Mouse (Mus musculus): ENCODE measurements at regions not wholly inside any gene's neighbourhood (a gene's known extent, or its start where the extent isn't known, plus 50 kb on each side); places are given as distances from the start of the nearest gene placed in this dataset.

DNA sequence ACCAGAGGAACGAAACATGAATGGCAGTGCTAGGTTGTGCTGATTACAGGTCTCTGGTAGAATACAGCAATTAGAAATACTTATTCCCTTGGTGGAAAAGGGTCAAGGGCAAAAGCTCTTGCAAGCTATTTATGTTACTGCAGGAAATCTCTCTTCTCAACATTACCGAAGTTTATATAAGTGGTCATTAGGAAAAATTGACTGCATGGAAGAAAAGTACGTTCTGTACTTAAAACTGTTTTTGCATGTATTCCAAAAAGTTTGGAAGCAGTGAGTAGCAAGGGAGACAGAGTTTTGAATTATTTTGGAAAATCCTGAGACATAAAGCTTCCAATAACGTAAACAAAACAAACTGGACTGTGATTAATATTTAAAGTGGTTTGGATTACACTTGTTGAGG lies 554.6 kb upstream of the Klf6 start:
- Histone ChIP-seq H3K4me2 (no peak overlapping the region), H3K27ac (no peak overlapping the region), H3K4me1 (replicated peaks) (no peaks in the 10 kb centered on the region), H3K27me3 (no peaks in the 10 kb centered on the region), H3K9ac (no peak overlapping the region), H3K9me3 (replicated peaks) (no peaks in the 10 kb centered on the region), H3K36me3 (no peaks in the 10 kb centered on the region), H3K4me3 (replicated peaks) (no peak overlapping the region)
- ATAC-seq (ENCODE audit: low read depth) (no peak), DNase-seq (no peak)
- WGBS (ENCODE audit: insufficient replicate concordance) = 56% methylated on average over 4 of the region's 4 CpGs

GRCm38 (mm10) chr13:5313297-5313696 lies 548.0 kb upstream of the Klf6 start:
- Histone ChIP-seq H3K9me3 (replicated peaks) (no peaks in the 10 kb centered on the region), H3K4me2 (no peak overlapping the region), H3K9ac (no peak overlapping the region), H3K4me3 (replicated peaks) (no peak overlapping the region), H3K27me3 (no peaks in the 10 kb centered on the region), H3K4me1 (replicated peaks) (no peaks in the 10 kb centered on the region), H3K36me3 (no peaks in the 10 kb centered on the region), H3K27ac (no peak overlapping the region)
- 45% methylated on average over 2 of the region's 2 CpGs for WGBS (ENCODE audit: insufficient replicate concordance)
- DNase-seq (no peak), ATAC-seq (ENCODE audit: low read depth) (no peak)

DNA sequence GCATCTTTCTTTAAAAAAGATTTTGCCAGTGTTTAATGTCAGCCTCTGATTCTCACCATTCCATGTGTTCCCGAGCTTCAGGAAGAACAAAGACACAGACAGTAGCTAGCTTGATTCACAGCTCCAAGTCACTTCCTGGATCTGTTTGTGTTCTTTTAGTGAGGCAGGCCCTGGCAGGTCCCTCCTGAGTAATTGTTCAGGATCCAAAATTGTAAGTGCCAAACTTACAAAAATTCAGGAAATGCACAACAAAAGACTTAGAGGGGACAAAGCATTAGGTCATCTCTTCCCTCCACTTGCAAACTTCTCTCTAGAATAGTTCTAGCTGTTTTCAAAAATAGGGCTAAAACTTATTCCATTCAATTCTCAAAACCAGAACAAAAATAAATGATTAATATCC lies 546.3 kb upstream of the Klf6 start:
- H3K4me1 ChIP-seq (replicated peaks) = no peaks in the 10 kb centered on the region
- H3K4me3 ChIP-seq (replicated peaks) = no peak overlapping the region
- DNase-seq = no peak
- H3K27ac ChIP-seq = no peak overlapping the region
- ATAC-seq (ENCODE audit: low read depth) = no peak
- H3K9me3 ChIP-seq (replicated peaks) = no peaks in the 10 kb centered on the region
- no peak overlapping the region for H3K4me2 ChIP-seq
- no peak overlapping the region for H3K9ac ChIP-seq
- H3K36me3 ChIP-seq = no peaks in the 10 kb centered on the region
- WGBS (ENCODE audit: insufficient replicate concordance) = 43% methylated on average over 1 of the region's 1 CpGs
- H3K27me3 ChIP-seq = no peaks in the 10 kb centered on the region

- DNase-seq (no peak), ATAC-seq (ENCODE audit: low read depth) (no peak)
These were observed 543.1 kb upstream of the Klf6 start for GRCm38 (mm10) chr13:5317941-5318856.

GRCm38 (mm10) chr13:5345712-5346111 lies 515.6 kb upstream of the Klf6 start:
- Histone ChIP-seq H3K27ac (no peak overlapping the region), H3K4me2 (no peak overlapping the region), H3K27me3 (no peaks in the 10 kb centered on the region), H3K9me3 (replicated peaks) (no peaks in the 10 kb centered on the region), H3K4me1 (replicated peaks) (no peaks in the 10 kb centered on the region), H3K36me3 (no peaks in the 10 kb centered on the region), H3K9ac (no peak overlapping the region), H3K4me3 (replicated peaks) (no peak overlapping the region)
- WGBS (ENCODE audit: insufficient replicate concordance) = 66% methylated on average over 4 of the region's 4 CpGs
- ATAC-seq (ENCODE audit: low read depth) = no peak
- no peak for DNase-seq

More at GRCm38 (mm10) chr13:5317941-5318856, 543.1 kb upstream of the Klf6 start:
- H3K9me3 ChIP-seq (replicated peaks) = no peaks in the 10 kb centered on the region
- H3K4me3 ChIP-seq (replicated peaks) = no peak overlapping the region
- H3K4me1 ChIP-seq (replicated peaks) = no peaks in the 10 kb centered on the region
- no peaks in the 10 kb centered on the region for H3K36me3 ChIP-seq
- 45% methylated on average over 5 of the region's 5 CpGs for WGBS (ENCODE audit: insufficient replicate concordance)
- no peak overlapping the region for H3K9ac ChIP-seq
- H3K27ac ChIP-seq = no peak overlapping the region
- no peaks in the 10 kb centered on the region for H3K27me3 ChIP-seq
- H3K4me2 ChIP-seq = no peak overlapping the region

DNA sequence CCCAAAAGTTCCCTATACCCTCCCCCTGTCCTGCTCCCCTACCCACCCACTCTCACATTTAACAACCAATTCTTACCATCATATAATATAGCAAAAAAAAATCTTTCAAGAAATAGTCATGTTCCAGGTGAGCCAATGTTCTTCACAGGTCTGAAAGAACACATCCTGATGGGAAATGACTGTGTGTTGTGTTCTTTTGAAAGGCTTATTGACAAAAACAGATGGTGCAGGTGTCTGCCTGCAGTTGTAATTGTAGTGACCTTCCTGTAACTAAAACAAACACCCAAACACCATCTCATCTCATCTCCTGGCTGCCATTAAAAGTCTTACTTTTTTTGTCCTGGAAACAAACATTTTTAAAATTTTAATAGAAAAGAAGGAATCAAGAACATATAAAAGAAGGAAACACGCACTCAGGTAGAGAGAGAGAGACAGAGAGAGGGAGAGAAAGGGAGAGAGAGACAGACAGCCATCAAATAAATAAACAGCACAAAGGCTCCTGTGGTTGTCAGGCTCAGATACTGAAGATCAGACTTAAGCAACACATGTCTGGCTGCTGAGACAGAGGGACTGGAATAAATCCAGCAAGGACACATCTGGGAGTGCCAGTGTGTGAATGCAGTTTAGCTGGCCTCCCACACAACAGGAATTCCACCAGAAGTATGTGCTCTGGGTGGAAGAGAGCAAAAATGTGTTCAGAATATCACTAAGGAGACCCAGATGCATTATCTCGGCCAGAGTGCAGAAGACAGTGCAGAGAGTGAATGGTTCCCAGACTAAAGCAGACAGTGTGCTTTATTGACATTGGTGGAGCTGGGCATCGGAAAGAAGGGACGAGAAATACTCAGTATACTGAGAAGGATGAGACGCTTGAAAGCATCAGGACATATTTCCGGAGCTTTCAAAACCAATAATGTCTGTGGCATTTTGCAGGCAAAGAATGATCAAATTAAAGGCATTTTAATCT lies 513.5 kb upstream of the Klf6 start:
- Histone ChIP-seq H3K27ac (no peak overlapping the region), H3K27me3 (no peaks in the 10 kb centered on the region), H3K4me2 (no peak overlapping the region), H3K9ac (no peak overlapping the region), H3K36me3 (no peaks in the 10 kb centered on the region), H3K9me3 (replicated peaks) (no peaks in the 10 kb centered on the region), H3K4me1 (replicated peaks) (no peaks in the 10 kb centered on the region), H3K4me3 (replicated peaks) (no peak overlapping the region)
- DNase-seq (no peak), ATAC-seq (ENCODE audit: low read depth) (no peak)
- WGBS (ENCODE audit: insufficient replicate concordance) = 58% methylated on average over 6 of the region's 6 CpGs

DNA sequence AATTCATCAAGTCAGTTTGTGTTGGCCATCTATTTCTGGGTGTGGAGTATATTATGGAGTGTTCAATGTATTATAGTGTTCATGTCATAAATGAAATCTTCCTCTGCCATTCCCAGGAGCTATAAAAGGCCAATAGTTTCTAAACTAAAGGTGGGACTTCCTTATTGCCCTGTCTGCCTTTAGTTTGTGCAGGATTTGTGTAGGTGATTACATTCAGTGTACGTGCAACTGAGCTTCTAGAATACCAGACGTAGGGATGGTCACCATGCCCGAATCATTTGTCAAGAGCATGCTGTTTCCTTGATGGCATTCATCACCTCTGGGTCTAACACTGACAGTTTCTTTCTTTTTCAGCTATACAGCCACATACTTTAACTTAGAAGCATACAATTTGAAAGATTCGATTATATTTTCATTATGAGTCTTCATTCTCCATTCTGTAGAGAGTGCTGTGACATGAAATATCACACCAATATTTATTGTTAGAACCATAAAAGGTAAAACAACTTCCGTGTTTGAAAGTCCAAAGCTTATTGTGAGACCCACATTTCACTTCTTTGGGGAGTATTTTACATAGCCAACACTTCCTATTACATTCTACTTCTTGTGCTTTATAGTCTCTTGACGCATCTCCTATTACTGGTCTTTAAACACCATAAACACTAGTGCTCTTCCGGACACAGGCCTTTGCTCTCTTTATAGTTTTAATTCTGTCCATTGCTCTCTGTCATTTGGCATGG lies 494.1 kb upstream of the Klf6 start:
- H3K27me3 ChIP-seq = no peaks in the 10 kb centered on the region
- H3K9me3 ChIP-seq (replicated peaks) = no peaks in the 10 kb centered on the region
- DNase-seq (no peak), ATAC-seq (ENCODE audit: low read depth) (no peak)
- no peak overlapping the region for H3K4me2 ChIP-seq
- no peak overlapping the region for H3K4me3 ChIP-seq (replicated peaks)
- 63% methylated on average over 7 of the region's 7 CpGs for WGBS (ENCODE audit: insufficient replicate concordance)
- H3K36me3 ChIP-seq = no peaks in the 10 kb centered on the region
- no peaks in the 10 kb centered on the region for H3K4me1 ChIP-seq (replicated peaks)
- no peak overlapping the region for H3K9ac ChIP-seq
- no peak overlapping the region for H3K27ac ChIP-seq

DNA sequence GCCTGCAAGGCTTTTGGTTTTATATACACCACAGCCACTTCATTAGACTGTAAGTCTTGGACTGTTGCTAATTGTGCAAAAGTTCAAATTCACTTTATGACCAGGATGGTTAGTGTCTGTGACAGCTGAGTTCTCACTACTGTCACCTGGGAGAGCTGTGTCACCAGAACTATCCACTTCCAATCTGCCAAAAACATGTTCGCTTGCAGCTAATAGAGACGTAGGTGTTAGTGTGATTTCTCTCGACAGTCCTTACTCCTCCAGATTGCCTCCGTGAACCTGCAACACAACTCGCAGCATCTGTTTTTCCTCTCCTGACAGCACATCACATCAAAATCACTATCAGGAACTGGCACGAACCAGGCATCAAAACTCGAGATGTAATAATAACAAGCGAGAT lies 491.3 kb upstream of the Klf6 start:
- Histone ChIP-seq H3K4me1 (replicated peaks) (no peaks in the 10 kb centered on the region), H3K9ac (no peak overlapping the region), H3K4me3 (replicated peaks) (no peak overlapping the region), H3K36me3 (no peaks in the 10 kb centered on the region), H3K4me2 (no peak overlapping the region), H3K9me3 (replicated peaks) (no peaks in the 10 kb centered on the region), H3K27me3 (no peaks in the 10 kb centered on the region), H3K27ac (no peak overlapping the region)
- DNase-seq (no peak), ATAC-seq (ENCODE audit: low read depth) (no peak)
- 72% methylated on average over 8 of the region's 8 CpGs for WGBS (ENCODE audit: insufficient replicate concordance)

DNA sequence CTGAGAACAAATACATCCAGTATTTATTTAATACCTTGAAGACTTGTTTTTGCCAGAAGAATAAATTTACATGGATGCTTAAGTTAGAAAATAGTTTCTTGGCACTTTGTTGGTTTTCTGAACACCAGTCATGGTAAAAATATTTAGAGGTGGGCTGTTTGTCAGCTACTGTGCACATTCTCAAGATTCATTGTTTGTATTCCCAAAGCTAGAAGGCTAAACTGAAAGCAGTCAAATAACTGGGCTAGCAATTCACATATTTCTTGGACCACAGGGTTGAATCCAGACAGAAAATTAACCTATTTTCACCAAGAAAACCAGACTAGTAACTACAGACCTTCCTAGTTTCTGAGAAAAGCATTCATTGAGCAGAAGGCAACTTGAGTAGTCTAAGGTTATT lies 488.1 kb upstream of the Klf6 start:
- H3K27ac ChIP-seq = no peak overlapping the region
- H3K4me2 ChIP-seq = no peak overlapping the region
- H3K36me3 ChIP-seq = no peaks in the 10 kb centered on the region
- no peaks in the 10 kb centered on the region for H3K27me3 ChIP-seq
- H3K9ac ChIP-seq = no peak overlapping the region
- ATAC-seq (ENCODE audit: low read depth) (no peak), DNase-seq (no peak)
- no peaks in the 10 kb centered on the region for H3K4me1 ChIP-seq (replicated peaks)
- H3K4me3 ChIP-seq (replicated peaks) = no peak overlapping the region
- no peaks in the 10 kb centered on the region for H3K9me3 ChIP-seq (replicated peaks)

DNA sequence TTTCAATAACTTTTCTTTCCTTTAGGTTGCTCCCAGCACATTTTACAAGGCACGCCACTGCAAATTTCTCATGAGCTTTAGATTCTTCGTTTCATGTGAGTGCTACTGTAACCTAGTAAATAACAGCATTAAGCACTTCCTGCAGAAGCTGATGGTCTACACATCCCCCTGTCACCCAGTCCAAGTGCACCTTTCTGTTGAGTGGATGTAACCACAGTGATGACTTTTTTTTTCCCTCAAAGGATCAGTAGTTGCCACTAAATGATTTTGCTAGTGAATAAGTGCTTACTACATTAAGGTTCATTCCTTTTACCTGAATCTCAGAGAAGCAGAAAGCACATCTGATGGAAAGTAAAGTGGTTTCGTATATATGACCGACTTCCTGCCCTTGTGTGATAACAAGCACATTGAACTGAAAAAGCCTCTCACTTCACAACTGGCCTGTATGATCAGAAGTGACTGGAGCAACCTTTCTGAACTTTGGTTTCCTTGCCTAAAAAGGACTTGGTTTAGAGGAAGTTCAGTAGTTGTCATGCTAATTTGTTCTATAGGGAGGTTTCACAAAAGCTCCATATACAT lies 453.0 kb upstream of the Klf6 start:
- Histone ChIP-seq H3K4me1 (replicated peaks) (no peaks in the 10 kb centered on the region), H3K9ac (no peak overlapping the region), H3K36me3 (no peaks in the 10 kb centered on the region), H3K4me2 (no peak overlapping the region), H3K27me3 (no peaks in the 10 kb centered on the region), H3K4me3 (replicated peaks) (no peak overlapping the region), H3K27ac (no peak overlapping the region), H3K9me3 (replicated peaks) (no peaks in the 10 kb centered on the region)
- 58% methylated on average over 4 of the region's 4 CpGs for WGBS (ENCODE audit: insufficient replicate concordance)
- ATAC-seq (ENCODE audit: low read depth) (no peak), DNase-seq (no peak)

GRCm38 (mm10) chr13:5412052-5412451 lies 449.2 kb upstream of the Klf6 start:
- ATAC-seq (ENCODE audit: low read depth) = no peak
- Histone ChIP-seq H3K9me3 (replicated peaks) (no peaks in the 10 kb centered on the region), H3K27ac (no peak overlapping the region), H3K4me3 (replicated peaks) (no peak overlapping the region), H3K36me3 (no peaks in the 10 kb centered on the region), H3K4me1 (replicated peaks) (no peaks in the 10 kb centered on the region), H3K4me2 (no peak overlapping the region), H3K9ac (no peak overlapping the region), H3K27me3 (no peaks in the 10 kb centered on the region)
- DNase-seq = no peak

All from liver, embryonic 13.5 days (tissue).